Mouse (Mus musculus) gastrocnemius, adult 8-10 months (tissue): ENCODE results near the gene Cdk5r1. TPM values are rescaled to one million over a fixed set of nuclear protein-coding genes. Genes with fewer than 3 reads are reported as not detected.

Source experiments
- DNase-seq, 2 experiments: peaks; one replicate each; pipeline ENCODE4 v3.0.0; 2022; ENCODE audit warnings: low spot score in 2 of 2
- total RNA-seq, 4 experiments: library from RNA; stranded (reverse); gene quantifications; 2 replicates each; pipeline ENCODE4 v1.2.4; 2022

Gene Cdk5r1
- total RNA-seq, 4 experiments from 2014 or later: 0.20 to 0.43 (median 0.29) TPM

DNA sequence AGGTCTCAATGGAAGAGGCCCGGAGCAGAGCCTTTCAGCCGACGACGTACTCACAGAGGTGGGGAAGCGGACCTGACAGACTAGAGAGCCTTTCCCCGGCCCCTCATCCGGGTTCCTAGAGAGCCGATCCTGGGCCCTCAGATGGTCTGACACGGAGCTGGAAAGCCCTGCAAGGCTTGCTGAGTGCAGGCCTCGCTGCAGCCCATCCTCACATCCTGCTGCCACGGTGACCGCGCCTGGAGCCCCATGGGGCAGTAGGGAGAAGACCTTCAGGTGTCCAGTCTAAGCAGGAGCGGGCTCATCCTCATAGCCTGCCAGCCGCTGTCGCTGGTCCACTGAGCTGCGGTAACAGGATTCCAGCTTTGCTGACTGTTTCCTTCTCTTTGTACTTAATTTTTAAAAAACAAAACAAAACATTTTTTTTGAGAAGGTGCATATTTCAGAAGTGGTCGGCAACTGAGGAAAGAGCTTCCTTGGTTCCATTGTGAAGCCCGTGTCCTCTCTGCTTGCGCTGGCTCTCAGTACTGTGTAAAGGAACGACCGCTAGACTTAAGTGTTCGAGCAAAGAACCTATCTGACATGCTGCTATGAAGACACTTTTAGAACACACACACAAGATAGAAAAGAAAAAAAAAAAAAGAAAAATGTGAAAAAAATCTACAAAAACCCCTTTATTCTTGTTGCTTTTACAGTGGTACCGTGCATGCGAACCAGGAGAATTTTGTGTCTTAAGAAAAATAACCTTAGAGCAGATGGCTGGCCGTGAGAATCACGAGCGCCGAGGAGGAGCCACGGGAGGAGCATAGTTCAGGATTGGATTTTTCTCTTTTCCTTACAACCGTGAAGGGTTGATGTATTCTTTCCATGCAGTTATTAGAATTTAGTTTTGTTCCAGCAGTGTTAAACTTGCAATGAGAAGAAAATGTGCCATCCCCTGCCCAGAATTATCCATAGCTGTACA lies 3.4 kb downstream of the Cdk5r1 start:
- DNase-seq: no peak

DNA sequence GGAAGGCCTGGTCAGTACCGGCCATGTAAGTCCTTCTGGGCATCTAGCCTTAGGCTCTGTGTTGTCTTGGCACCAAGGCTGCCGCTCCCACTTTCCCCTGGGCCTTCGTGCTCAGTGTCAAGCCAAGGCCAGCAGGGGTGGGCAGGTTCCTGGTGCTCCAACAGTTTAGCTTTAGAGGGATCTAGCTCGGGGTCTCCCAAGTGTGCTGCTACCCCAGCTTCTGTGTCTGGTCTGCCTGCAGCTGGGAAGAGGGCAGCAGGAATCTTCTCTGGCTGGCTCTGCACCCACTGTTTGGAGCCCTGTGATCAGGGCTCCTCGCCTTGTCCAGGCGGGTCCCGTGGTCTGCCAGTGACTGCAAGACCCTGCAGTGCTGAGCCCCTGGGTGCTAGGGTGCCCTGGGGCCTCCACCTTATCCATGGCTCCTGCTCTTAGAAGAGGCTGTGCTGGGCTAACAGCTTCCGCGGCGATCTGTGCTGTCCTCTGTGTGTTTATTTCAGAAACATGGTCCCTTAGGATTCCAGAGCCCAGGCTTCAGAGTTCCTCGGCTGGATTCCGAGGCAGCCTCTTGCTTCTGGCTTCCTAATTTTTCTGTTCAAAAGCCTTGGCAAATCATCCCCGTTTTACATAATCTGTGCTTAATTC lies 4.7 kb downstream of the Cdk5r1 start:
- DNase-seq: no peak

DNA sequence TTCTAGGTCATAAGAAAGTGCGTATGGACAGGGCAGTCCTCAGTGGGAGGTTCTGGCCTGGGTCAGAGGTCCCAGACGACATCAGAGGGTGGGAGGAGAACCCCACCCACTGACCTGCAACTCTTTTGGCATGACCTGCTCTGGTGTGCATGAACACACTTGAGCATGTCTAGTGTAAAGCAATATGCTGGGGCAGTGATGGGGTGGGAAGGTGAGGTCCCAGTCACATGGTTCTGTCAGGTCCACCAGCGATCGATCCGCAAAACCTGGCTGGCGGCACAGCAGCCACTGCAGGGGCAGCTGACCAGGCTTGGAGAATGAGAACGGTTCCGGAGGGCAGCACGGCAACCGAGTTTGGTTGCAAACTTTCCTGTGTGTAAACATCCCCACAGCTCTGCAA lies 5.5 kb downstream of the Cdk5r1 start:
- DNase-seq: no peak

DNA sequence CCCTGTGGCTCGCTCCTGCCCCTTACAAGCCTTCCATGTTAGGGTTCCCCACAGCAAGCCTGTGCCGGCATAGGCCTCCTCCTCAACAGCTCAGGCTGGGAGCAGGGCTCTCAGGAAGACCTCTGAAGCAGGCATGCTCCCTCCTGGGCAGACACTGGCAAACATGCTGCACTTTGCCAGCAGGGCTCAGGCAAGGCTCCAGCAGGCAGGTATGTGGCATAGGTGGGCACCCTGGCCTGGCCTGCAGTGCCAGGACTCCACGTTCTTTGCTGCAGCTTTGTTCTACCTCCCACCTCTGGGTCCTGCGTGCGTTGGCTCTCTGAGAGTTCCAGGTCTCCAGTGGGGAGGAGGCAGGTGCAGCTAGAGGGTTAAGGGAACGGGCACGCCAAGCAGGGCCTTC lies 6.1 kb downstream of the Cdk5r1 start:
- DNase-seq: no peak

DNA sequence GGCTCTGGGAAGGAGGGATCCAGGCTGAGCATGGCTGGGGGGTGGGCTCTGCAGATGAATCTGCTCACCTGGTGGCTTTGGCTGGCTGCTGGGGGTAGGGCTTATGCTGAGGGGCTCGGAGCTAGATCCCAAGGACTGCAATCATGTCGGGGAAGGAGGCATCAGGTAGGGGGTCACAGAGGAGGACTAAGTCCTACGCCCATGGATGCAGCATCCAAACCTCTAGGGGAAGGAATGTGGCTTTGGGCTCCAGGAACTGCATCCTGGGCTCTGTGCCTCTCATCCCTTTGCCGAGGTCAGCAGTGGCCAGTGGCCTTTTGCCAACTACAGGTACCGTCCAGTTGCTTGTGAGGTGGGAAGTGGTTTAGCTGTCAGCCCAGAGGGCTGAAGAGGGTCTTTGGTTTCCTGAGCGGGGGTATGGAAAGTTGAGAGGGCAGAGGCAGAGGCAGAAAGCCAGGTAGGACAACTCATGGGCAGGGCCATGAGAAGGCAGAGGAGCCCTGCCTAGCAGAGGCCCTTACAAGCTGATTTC lies 6.8 kb downstream of the Cdk5r1 start:
- DNase-seq: no peak

DNA sequence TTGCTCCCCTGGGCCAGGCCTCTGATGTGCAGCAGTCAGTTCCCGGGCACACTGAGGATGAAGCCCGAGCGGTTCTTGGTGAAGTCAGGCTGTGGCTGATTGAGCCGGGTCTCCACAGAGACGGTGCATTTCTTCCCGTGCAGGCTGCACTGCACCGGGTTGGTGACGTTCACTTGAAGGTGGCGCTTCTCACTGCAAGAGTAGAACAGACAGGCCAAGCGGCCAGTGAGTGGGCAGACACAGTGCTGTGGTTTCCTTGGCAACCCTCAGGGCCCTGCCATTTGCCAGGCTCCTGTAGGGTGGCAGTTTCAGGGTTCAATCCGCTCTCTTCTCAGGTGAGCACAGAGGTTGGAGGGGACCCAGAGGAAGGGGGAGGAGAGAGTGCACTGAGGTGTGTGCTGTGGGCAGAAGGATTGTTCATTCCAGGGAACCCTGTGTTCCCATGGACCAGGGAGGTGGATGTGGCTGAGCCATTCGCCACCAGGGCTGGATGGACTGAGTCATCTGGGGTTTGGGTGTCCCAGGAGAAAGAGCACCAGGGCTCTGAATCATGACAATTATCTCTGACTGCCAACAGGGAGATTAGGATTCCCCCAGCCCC lies 7.5 kb downstream of the Cdk5r1 start:
- DNase-seq: no peak

DNA sequence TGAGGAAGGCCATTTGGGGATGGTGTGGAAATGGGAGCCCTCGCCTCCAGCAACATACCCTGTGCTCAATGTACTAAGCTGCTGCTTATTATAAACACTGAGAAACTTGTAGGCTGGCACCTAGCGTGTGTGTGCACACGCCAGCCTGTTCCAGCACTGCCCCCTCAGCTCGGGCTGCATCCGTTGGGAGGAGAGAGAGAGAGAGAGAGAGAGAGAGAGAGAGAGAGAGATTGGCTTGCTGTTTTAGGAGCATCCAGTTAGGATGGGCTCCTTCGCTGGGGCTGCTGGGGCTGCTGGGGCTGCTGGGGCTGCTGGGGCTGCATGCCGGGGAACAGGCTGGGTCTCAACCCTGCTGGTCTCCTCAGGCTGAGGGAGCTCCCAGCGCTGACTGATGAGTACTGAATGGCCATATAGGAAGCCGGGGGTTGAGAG lies 8.3 kb downstream of the Cdk5r1 start:
- DNase-seq: no peak

DNA sequence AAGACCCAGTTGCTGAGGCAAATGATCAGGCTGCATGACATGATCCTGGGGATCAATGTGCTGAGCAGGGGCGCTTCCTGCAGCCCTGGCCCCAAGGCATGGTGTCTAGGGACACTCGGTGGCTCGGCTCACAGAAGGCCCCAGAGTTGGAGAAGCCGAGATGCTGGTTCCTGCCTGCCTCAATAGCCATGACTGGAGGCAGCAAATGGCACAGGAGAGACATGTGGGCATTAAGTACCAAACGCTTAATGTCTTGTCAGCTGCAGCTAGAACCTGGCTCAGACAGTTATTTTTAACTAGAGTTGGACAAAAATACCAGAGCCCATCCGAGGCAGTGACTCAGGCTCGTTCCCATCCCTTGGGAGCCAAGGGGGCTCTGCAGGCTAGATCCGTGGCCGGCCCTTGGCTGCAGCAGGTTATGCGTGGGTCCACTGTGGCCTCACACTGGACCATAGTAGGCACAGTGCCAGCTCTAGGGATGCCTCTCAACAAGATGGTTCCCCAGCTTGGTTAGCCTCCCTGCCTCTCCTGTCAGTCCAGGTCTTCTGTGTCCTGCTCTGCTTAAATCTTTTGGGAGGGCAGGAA lies 8.9 kb downstream of the Cdk5r1 start:
- DNase-seq: no peak

DNA sequence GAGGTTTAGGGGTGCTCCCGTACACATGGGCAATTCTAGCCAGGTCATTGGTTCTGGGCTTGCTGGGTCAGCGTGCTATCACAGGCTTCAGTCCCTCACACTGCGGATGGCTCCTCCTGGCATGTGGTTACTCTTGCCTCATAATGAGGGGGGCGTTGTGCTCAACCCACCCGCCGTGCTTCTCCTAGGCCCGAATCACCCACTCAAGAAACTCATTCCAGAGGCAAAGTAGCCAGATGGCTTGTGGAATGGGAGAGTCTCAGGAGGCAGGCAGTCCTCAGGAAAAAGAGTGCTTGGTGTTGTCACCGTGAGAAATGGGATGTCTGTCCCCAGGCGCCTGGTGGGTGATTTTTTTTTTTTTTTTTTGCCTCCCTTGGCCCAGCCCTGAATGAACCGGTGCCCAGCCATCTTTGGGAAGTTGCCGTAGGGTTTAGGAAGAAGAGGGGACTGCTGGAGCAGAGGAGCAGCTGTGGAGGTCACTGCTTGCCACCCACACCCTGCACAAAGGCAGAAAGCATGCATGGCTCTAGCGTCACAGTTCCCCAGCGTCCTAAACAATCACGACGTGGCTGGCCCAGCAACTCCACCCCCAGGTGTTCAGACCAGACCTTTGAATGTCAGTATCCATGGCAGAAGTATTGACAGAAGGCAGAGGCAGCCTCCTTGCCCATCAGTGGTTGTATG lies 11.2 kb downstream of the Cdk5r1 start:
- DNase-seq: no peak

DNA sequence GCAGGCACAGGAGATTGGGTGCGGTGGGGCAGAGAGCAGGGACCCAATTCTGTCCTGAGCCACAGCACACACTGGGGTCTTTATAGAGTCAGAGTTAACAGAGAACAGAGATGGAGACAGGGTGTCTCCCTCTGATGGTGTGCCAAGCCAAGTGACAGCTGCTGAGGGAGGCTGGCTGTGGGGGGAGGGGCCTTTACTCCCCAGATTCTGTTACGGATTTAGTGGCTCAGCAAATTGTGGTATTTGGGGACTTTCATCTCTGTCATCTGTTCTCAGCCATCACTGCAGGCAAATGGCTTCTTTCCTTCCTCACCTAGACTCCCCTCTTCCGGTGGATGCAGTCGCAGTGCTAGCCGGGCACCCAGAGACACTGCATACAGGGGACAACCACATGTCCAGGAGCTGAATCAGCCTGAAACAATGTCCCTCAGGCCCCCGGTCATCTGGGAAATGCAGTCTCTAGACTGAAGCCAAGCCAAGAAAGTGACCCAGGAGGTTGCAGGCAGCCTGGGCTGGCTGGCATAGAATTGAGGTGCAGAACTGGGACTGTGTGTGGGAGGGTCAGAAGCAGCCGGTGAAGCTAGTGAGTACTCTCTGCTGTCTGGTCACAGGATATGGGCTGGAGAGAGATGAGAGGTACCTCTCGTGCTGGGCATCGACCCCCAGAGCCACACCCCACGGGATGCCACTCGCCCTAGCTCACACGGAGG lies 12.5 kb downstream of the Cdk5r1 start:
- DNase-seq: no peak

DNA sequence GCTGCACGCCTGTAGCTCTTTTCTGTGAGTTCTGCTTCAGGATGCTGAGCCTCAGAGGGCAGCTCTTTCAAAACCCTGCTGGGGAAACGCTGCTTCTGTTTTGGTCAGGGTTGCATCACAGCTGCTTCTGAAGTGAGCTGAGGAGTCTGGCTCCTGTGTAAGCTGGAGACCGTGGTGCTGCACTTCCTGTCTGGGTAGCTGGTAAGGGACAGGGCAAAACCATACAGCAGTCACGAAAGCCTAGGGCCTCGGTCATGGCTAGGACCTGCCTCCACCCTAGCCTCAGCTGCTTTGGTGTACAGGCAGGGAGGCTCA lies 13.0 kb downstream of the Cdk5r1 start:
- no peak for DNase-seq

DNA sequence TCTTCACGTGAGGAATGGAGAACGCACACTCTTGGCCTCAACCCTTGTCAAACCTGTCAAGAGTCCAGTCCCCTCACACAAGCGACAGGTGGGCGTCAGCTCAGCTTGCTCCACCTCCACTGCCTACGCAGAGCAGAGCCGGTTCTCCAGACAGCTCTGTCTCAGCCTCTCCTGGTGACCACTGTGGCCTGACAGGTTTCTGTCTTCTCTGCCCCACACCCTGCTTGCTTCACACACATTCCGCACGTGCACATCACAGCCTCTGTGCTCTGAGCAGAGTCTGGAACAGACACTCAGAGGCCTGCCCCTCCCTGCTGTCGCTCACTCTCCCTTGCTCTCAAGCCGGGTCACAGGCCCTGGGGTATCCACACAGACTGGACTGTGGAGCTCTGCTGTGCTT lies 14.0 kb downstream of the Cdk5r1 start:
- DNase-seq: no peak

DNA sequence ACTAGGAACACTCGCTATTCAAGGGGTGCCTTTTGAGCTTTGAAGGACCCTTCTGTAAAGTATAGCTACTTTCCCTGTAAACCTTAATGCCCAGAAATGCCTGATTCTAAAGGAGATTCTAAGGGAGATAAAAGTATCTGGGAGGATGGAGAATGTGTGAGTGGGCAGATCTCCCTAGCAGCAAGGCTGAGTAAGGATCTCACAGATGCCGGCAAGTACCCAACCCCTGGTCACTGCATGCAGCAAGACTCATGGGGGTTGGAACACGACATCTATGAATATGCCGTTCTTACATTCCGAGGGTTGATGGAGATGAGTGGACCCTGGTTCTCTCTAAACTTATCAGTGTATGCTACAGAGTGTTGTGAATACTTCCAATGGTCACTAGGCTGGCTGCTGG lies 16.4 kb downstream of the Cdk5r1 start:
- no peak for DNase-seq

DNA sequence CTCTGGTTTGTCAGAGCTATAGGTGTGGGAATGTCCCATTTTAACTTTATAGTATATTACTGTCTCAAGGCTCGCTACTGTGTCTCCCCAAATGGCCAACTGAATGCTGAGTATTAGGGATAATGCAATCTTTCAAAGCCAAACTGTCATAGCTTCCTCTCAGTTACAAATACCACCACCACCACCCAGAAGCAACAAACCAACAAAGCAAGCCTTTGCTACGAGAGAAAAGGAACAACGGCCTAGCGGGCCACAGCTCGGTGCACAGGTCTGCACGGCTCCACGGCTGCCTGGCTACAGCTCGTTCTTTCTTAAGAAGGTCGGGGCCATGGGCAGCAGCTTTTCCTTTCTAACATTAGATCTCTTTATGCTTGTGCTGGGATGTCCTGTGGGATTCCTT lies 18.0 kb downstream of the Cdk5r1 start:
- DNase-seq: no peak

DNA sequence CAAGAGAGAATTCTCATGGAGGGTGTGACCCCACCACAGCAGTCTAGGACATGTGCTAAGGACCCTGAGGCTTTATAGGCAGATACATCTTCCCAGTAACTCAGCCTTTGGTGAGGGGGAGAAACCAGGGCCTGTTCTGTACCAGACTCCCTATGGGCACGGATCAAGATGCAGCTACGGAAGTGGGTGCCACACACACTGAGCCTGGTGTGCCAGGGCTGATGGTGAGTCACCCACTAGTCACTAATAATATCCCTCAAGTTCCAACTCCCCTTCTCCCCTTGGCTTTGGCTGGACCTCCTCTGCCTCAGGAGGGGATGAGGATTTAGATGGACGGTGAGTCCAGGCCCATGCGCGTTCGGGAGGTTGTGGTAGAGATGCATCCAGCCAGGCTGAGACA lies 19.1 kb downstream of the Cdk5r1 start:
- DNase-seq: no peak

DNA sequence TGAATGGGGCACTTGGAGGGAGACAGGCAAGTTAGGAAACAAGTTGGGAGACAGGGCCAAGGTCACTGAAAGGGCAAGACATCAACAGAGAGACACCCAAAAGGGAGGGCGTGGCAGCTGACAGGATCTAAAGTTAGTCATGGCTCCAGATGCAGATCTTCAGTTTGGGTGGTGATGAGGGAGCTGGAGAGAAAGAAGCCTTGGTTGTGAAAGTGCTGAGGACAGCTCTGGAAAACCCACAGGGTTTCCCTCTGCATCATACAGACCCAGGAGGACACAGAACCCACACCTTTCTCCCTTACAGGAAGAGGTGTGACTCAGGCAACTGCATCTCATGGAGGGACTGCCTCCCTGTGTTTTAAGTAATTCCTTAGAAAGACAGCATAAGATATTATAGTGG lies 19.8 kb downstream of the Cdk5r1 start:
- no peak for DNase-seq

DNA sequence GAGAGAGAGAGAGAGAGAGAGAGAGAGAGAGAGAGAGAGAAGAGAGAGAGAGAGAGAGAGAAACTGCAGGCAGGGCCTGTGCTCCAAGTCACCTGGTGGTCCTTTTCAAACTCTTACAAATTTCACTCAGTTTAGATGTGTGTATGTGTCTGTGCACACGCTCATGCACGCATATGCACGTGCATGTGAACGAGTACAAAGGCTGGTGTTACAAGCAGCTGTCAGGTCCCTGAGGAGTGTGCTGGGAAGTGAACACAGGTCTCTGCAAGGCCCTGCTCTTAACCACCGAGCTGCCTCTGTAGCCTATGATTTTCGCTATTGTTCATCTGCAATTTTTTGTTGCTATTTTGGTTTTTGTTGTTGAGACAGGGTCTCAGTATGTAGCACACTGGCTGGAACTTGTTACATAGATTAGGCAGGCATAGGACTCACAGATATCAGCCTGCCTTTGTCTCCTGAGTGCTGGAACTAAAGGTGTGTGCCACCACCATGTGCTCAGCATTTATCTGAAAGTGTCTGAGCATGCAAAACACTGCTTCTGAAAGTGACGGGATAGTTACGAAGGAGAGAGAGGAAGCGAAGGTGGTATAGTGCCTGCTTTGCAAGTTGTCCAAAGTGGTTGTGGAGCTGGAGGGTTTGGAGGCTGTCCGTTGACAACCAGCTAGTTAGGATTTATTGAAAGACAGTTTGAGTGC lies 20.5 kb downstream of the Cdk5r1 start:
- no peak for DNase-seq

DNA sequence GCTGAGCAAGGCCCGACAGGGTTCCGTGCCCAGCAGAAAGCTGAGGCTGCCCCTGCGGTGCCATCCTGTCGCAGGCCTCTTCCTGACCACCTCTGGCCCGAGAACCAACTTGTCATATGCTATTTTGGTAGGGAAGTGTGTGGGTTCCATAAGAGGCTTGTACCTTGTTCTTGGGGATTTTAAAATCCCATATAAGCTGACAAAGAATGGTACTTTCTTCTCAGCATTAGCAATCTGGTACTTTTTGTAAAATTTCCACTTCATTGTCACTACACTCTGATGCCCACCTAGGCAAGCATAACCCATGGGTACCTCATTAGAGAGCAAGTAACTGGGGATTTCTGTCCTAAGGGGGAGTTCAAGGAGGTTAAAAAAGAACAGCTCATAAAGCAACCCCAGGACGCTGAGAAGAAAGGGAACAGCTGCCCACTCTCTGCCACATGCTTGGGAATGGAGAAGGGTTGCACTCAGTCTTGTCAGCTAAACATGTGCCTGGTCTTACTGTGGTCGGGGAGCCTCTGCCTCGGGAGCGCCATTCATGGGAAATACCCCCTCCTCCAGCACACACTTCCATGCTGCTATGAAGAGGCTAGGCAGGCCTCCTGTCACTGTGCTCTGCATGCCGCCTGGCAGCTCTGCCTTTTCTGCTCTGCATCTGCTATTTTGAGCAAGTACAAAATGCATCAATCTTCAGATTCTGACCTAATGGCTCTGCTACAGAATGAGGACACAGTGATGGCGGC lies 21.7 kb downstream of the Cdk5r1 start:
- DNase-seq: no peak

DNA sequence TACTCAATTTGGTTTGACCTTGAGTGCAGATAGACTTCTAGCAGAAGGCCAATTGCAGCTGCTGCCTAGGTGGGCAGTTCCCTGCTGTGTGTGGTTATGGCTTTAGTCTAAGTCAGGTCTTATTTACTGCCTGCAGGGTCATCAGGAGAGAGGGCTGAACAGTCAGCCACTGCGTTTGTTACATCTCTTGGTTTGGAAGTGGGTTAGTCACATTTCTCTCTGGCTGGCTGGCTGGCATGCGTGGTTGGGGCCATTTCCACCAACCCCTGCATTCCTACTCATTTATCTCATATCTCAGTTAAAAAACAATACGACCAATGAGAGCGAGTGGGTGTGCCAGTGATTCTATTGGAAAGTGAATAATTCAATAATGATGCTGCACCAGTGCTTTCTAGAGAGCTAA lies 22.7 kb downstream of the Cdk5r1 start:
- no peak for DNase-seq
